Mouse (Mus musculus) embryonic facial prominence, embryonic 13.5 days (tissue): ENCODE results near the gene Fgd3. TPM values are rescaled to one million over a fixed set of nuclear protein-coding genes. Genes with fewer than 3 reads are reported as not detected.

Experiments
- ATAC-seq: fragments of 200-750 bp; cut with Nextera tagmentation; 2 replicates; pipeline ENCODE4 v1.8.0; 2017; ENCODE audit warnings: low read depth; ENCODE audit not compliant: insufficient number of reproducible peaks, insufficient read depth, low FRiP score, low TSS enrichment
- H3K27ac ChIP-seq: fragments of 300-500 bp; sonication (generic); 2 replicates; pipeline ENCODE4 v1.5.1; 2015; ENCODE audit warnings: moderate library complexity, mild to moderate bottlenecking, inconsistent platforms
- H3K27me3 ChIP-seq: fragments of 300-500 bp; sonication (generic); 2 replicates; pipeline ENCODE4 v1.6.1; 2015; ENCODE audit warnings: mild to moderate bottlenecking, inconsistent platforms
- H3K36me3 ChIP-seq: fragments of 300-500 bp; sonication (generic); 2 replicates; pipeline ENCODE4 v1.6.1; 2015; ENCODE audit warnings: mild to moderate bottlenecking, inconsistent platforms
- H3K4me1 ChIP-seq: fragments of 300-500 bp; sonication (generic); 2 replicates; pipeline ENCODE4 v1.6.1; 2015; ENCODE audit warnings: inconsistent platforms
- H3K4me2 ChIP-seq: fragments of 300-500 bp; sonication (generic); 2 replicates; pipeline ENCODE4 v1.6.1; 2015; ENCODE audit warnings: moderate library complexity, mild to moderate bottlenecking, inconsistent platforms
- H3K4me3 ChIP-seq: fragments of 300-500 bp; sonication (generic); 2 replicates; pipeline ENCODE4 v1.5.1; 2015; ENCODE audit warnings: mild to moderate bottlenecking, inconsistent platforms
- H3K9ac ChIP-seq: fragments of 300-500 bp; sonication (generic); 2 replicates; pipeline ENCODE4 v1.6.1; 2015; ENCODE audit warnings: mild to moderate bottlenecking, inconsistent platforms
- H3K9me3 ChIP-seq: fragments of 300-500 bp; sonication (generic); 2 replicates; pipeline ENCODE4 v1.6.1; 2016; ENCODE audit warnings: inconsistent platforms
- WGBS: fragments of 180-500 bp; shearing (Covaris S2); methylation state at CpG from one replicate; pipeline ENCODE4 v1.1.7; 2015; ENCODE audit warnings: mixed read lengths; 5-methylcytosine and 5-hydroxymethylcytosine counted together
- polyA plus RNA-seq: library from polyadenylated mRNA; unstranded; fragments of >200 nt; fragmentation: Nextera tagmentation; extraction: Ambion mirVana; gene quantifications from 2 replicates; pipeline ENCODE4 v1.2.1, GENCODE M21; 2015

Fgd3 gene
- polyA plus RNA-seq, 1 experiment from 2014 or later = 1.00 TPM

DNA sequence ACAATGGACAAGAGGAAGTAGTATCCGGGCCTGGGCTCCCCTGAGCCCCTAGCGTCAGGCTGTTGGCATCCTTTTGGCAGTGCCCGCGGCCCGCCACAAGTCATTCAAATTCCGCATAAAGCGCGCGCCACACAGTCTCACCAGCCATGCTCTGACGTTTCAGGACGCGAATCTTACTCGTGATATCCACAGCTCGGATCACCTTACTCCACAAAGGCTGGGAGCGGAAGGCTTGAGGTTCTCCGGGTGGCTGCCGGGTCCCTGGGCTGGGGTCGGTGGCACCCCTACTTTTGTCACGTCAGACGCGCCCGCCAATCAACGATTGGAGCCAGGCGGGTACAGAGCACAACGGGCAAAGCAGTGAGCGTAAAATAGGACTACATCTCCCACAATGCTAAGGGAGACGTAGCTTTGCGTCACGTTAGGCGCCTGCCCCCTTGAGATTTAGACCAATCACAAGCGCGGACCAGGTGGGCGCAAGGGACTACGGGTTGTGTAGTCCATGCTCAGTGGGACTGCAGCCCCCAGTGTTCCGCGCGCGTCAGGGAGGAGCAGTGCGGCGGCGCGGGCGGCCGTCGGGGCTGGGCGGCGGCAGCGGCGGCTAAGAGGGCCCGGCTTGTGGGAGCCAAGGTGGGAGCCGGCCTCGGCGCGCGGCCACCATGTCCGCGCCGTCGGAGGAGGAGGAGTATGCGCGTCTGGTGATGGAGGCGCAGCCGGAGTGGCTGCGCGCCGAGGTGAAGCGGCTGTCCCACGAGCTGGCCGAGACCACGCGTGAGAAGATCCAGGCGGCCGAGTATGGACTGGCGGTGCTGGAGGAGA lies 21.1 kb upstream of the Fgd3 start, which contains the start of gene Bicd2:
TSS of gene Bicd2 (plus strand) at position 574 of the 819 bp plus-strand sequence.
- H3K27me3 ChIP-seq = no peaks in the 10 kb centered on the region
- no peaks in the 10 kb centered on the region for H3K9me3 ChIP-seq
- H3K9ac ChIP-seq = peak within 1 kb of the TSS; percentile 95
- ATAC-seq = peak; percentile 99
- peak within 1 kb of the TSS; percentile 93 for H3K4me3 ChIP-seq
- H3K4me1 ChIP-seq = peaks cover 47% of the 10 kb centered on the region
- H3K36me3 ChIP-seq = peaks cover 3% of the 10 kb centered on the region; the same call in 1 of the 2 replicates
- H3K4me2 ChIP-seq = peak within 1 kb of the TSS; percentile 83
- peak within 1 kb of the TSS; percentile 71 for H3K27ac ChIP-seq
- under 1% methylated on average over 74 of the region's 74 CpGs for WGBS

GRCm38 (mm10) chr13:49338893-49339546 lies 18.9 kb upstream of the Fgd3 start:
- Histone ChIP-seq H3K36me3 (no peaks in the 10 kb centered on the region), H3K4me2 (no peak overlapping the region), H3K9ac (no peak overlapping the region), H3K9me3 (no peaks in the 10 kb centered on the region), H3K4me1 (peaks cover 28% of the 10 kb centered on the region), H3K27me3 (no peaks in the 10 kb centered on the region), H3K27ac (no peak overlapping the region), H3K4me3 (no peak overlapping the region)
- ATAC-seq = no peak
- 76% methylated on average over 7 of the region's 7 CpGs for WGBS

DNA sequence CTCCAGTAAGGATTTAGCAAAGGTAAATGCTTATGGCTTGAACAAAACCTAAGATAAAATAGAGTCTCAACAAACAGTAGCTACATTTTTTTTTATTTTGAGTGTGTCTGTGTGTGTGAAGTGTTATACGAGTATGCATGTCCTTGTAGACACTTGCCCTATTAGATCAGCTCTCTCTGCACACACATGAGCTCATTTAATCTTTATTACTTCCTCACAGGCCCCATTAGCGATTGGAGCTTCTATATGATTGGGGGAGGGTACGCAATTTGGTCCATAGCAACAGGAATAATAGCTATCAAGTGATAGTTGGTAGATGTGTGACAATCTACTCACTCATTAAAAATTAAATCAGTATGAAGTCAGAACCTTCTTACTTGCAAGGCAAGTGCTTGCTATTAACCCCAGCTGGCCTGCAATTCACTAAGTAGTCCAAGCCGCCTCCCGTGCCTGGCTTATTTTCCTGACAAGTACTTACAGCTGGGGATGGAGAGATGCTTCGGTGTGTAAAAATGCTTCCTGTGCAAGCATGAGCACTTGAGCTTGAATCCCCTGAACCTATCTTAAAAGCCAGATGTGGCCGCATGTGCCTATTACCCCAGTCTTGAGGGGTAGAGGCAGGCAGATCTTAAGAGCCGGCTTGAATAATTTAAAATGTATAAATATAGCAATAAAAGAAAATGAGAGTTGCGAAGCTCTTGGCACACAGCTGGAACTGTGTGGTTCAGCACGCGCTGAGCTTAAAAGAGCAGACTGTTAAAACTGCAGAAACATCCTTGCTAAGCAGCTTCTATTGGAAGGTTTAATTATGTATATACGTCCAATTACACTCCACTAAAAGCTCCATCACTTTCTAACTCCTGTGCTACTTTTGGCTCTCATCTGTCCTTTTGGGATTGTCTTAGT lies 15.2 kb upstream of the Fgd3 start:
- ATAC-seq = no peak
- no peak overlapping the region for H3K27ac ChIP-seq
- no peak overlapping the region for H3K9ac ChIP-seq
- WGBS = 73% methylated on average over 12 of the region's 12 CpGs
- no peaks in the 10 kb centered on the region for H3K27me3 ChIP-seq
- peaks cover 3% of the 10 kb centered on the region for H3K4me1 ChIP-seq
- H3K36me3 ChIP-seq = no peaks in the 10 kb centered on the region
- no peaks in the 10 kb centered on the region for H3K9me3 ChIP-seq
- H3K4me3 ChIP-seq = no peak overlapping the region
- no peak overlapping the region for H3K4me2 ChIP-seq

DNA sequence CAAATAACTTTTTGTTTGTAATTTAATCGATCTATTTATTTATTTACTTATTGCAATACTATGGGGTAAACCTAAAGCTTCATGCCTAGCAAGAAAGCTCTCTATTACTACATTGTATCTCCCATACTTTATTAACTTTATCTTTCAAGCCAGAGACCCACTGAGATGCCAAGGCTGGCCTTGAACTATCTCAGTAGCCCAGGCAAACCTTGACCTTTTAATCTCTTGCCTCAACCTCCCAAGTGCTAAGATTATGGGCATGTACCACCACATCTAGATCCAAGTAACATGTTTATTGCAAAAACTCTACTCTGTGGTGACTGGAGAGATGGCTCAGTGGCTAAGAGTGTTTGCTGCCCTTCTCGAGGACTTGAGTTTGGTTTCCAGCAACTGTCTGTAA lies 13.1 kb upstream of the Fgd3 start:
- no peak overlapping the region for H3K9ac ChIP-seq
- no peak overlapping the region for H3K4me3 ChIP-seq
- H3K4me1 ChIP-seq = no peaks in the 10 kb centered on the region
- ATAC-seq = no peak
- no peaks in the 10 kb centered on the region for H3K27me3 ChIP-seq
- 66% methylated on average over 2 of the region's 2 CpGs for WGBS
- no peak overlapping the region for H3K4me2 ChIP-seq
- no peaks in the 10 kb centered on the region for H3K36me3 ChIP-seq
- no peak overlapping the region for H3K27ac ChIP-seq
- no peaks in the 10 kb centered on the region for H3K9me3 ChIP-seq

DNA sequence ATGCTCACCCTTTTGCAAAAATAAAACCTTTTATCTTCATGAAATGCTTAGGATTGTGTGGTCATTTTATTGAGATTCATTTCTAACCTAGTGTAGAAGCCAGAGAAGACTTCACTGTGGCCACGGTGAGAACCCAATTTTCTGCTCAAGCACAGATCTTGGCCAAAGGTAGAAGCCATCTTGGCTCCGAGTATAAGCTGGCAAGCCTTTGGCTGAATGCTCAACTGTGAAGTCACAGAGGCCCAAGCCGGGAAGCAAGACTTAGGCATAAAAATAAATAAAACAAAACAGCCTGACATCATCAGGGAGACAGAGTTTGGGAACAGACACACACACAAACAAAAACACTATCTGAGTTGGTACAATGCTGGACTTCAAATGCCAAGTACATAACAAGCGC lies 8.0 kb upstream of the Fgd3 start:
- Histone ChIP-seq H3K4me3 (no peak overlapping the region), H3K9me3 (no peaks in the 10 kb centered on the region), H3K4me1 (0 out of 2 replicates have a peak, but pooled peaks cover 3% of the 10 kb centered on the region), H3K9ac (no peak overlapping the region), H3K27me3 (no peaks in the 10 kb centered on the region), H3K4me2 (no peak overlapping the region), H3K36me3 (no peaks in the 10 kb centered on the region), H3K27ac (no peak overlapping the region)
- no peak for ATAC-seq
- WGBS = 81% methylated on average over 4 of the region's 4 CpGs

- H3K4me3 ChIP-seq = no peak overlapping the region
- H3K4me1 ChIP-seq = peaks cover 9% of the 10 kb centered on the region; the same call in 1 of the 2 replicates
- no peaks in the 10 kb centered on the region for H3K27me3 ChIP-seq
- no peaks in the 10 kb centered on the region for H3K9me3 ChIP-seq
- ATAC-seq = no peak
- no peaks in the 10 kb centered on the region for H3K36me3 ChIP-seq
- H3K9ac ChIP-seq = no peak overlapping the region
- WGBS = 57% methylated on average over 6 of the region's 6 CpGs
- no peak overlapping the region for H3K27ac ChIP-seq
- no peak overlapping the region for H3K4me2 ChIP-seq
These were observed 6.4 kb upstream of the Fgd3 start for GRCm38 (mm10) chr13:49326246-49327206.

GRCm38 (mm10) chr13:49324871-49325270 lies 4.8 kb upstream of the Fgd3 start:
- H3K4me3 ChIP-seq = no peak overlapping the region
- no peak overlapping the region for H3K9ac ChIP-seq
- H3K9me3 ChIP-seq = no peaks in the 10 kb centered on the region
- H3K27me3 ChIP-seq = no peaks in the 10 kb centered on the region
- ATAC-seq = no peak
- no peak overlapping the region for H3K4me2 ChIP-seq
- peaks cover 18% of the 10 kb centered on the region for H3K4me1 ChIP-seq
- 87% methylated on average over 5 of the region's 5 CpGs for WGBS
- H3K36me3 ChIP-seq = no peaks in the 10 kb centered on the region
- H3K27ac ChIP-seq = no peak overlapping the region

GRCm38 (mm10) chr13:49322739-49323138 lies 2.6 kb upstream of the Fgd3 start:
- WGBS = 80% methylated on average over 5 of the region's 5 CpGs
- no peaks in the 10 kb centered on the region for H3K36me3 ChIP-seq
- no peak for ATAC-seq

GRCm38 (mm10) chr13:49322169-49322568 lies 2.1 kb upstream of the Fgd3 start:
- no peaks in the 10 kb centered on the region for H3K9me3 ChIP-seq
- no peak for ATAC-seq
- no peak overlapping the region for H3K9ac ChIP-seq
- H3K36me3 ChIP-seq = no peaks in the 10 kb centered on the region
- no peak overlapping the region for H3K4me3 ChIP-seq
- no peaks in the 10 kb centered on the region for H3K27me3 ChIP-seq
- peaks cover 29% of the 10 kb centered on the region for H3K4me1 ChIP-seq
- WGBS = 68% methylated on average over 5 of the region's 5 CpGs
- no peak overlapping the region for H3K4me2 ChIP-seq
- no peak overlapping the region for H3K27ac ChIP-seq

More at GRCm38 (mm10) chr13:49322739-49323138, 2.6 kb upstream of the Fgd3 start:
- Histone ChIP-seq H3K9ac (no peak overlapping the region), H3K27me3 (no peaks in the 10 kb centered on the region), H3K27ac (no peak overlapping the region), H3K4me1 (peaks cover 28% of the 10 kb centered on the region), H3K4me3 (no peak overlapping the region), H3K9me3 (no peaks in the 10 kb centered on the region), H3K4me2 (no peak overlapping the region)

DNA sequence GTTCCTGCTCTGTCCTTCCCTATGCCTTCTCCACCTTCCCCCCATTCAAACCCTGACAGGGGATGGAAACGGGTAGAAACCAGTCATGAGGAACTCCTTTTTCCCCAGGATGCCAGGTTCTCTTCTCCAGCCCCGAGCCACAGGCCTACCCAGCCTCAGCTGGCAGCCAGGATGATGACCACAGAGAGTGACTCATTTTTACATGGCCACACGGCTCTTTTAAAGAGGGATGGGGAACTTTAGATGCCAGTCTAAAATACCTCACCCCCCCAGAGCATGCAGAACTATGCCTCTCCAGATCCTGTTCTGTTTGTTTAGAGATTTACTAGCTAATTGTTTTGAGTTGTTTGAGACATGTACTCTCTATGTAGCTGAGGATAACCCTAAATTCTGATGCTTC lies 1.3 kb upstream of the Fgd3 start:
- ATAC-seq = no peak
- no peaks in the 10 kb centered on the region for H3K27me3 ChIP-seq
- H3K27ac ChIP-seq = no peak overlapping the region
- H3K36me3 ChIP-seq = no peaks in the 10 kb centered on the region
- WGBS = 81% methylated on average over 3 of the region's 3 CpGs
- H3K9ac ChIP-seq = no peak overlapping the region
- peaks cover 33% of the 10 kb centered on the region for H3K4me1 ChIP-seq
- H3K9me3 ChIP-seq = no peaks in the 10 kb centered on the region
- no peak overlapping the region for H3K4me2 ChIP-seq
- H3K4me3 ChIP-seq = no peak overlapping the region
